Mouse (Mus musculus): ENCODE results near the gene Slc22a17.

- TF ChIP-seq GATA1 (IDR thresholded peaks at IDR 0.05; ENCODE audit: borderline replicate concordance, low read length) (no peak), FLI1 (IDR thresholded peaks at IDR 0.05; ENCODE audit: low read length) (no peak)
Measured at GRCm38 (mm10) chr14:54856703-54857102, 56.2 kb downstream of the Slc22a17 start.
